Mouse (Mus musculus) monocyte, adult 5-6 weeks (primary cell): ENCODE measurements around the gene Tead3. TPM values are rescaled to one million over a fixed set of nuclear protein-coding genes. Genes with fewer than 3 reads are reported as not detected.
A peak's percentile ranks its signal among the peaks of the same experiment; 100 is the strongest.
"Not testable (repeated sequence)": the region's sequence is repeated elsewhere in the genome, so short reads cannot be mapped to it uniquely, and the experiment has no call there.

Experiments used
- ATAC-seq: fragments of 153-309, 156-312 bp; replicated peaks from 2 replicates; pipeline ENCODE4 v1.8.0; 2017; ENCODE audit warnings: mild to moderate bottlenecking; ENCODE audit not compliant: low TSS enrichment, insufficient number of reproducible peaks, severe bottlenecking, poor library complexity, low FRiP score
- total RNA-seq: library from RNA; stranded (forward); fragments of 200-1000, 200-491, 200-594 nt; gene quantifications from 3 replicates; pipeline ENCODE4 v1.2.3, GENCODE M21; 2017

Tead3 gene
- total RNA-seq, 1 experiment from 2014 or later, result not detected

GRCm38 (mm10) chr17:28335267-28335666 is 15.3 kb downstream of the Tead3 start:
- ATAC-seq, result no peak

DNA sequence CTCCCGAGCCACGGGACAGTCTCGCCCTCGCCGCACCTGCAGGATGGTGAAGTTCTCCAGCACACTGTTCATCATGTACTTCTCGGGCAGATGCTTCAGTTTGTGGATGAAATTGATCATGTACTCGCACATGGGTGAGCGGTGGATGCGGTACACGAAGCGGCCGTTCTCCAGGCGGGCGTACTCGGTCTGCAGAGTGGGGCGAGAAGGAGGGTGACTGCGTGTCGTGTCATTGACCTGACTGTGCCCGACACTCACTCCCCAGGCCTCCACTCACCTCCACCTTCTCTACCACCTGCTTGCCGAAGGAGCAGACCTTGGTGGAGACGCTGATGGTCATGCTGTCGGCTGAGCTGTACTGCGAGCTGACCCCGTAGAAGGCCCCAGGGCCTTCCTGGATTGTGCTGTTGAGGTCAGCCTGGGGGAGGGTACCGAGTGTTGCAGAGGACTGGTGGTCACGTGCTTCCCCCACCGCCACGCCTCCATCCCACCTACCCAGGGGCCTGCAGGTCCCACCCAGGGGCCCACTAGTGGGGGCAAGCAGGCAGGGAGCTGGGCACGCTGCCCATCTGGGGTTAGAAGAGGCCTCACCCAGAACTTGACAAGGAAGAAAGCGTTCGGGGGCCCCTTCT is 17.6 kb downstream of the Tead3 start:
- ATAC-seq, result no peak

- ATAC-seq, result no peak
These were observed 18.3 kb downstream of the Tead3 start for GRCm38 (mm10) chr17:28332113-28332914.

- no peak for ATAC-seq
These were observed 19.1 kb downstream of the Tead3 start for GRCm38 (mm10) chr17:28331241-28332112.

DNA sequence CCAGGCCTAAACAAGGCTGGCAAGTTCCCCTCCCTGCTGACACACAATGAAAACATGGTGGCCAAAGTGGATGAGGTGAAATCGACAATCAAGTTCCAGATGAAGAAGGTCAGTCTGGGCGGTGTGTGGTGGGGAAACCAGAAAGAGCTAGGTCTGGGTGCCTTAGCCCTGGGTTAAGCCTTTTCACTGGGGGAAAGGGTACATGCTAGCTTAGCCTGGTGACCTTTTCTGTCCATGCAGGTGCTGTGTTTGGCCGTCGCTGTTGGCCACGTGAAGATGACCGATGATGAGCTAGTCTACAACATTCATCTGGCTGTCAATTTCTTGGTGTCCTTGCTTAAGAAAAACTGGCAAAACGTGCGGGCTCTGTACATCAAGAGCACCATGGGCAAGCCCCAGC is 20.0 kb downstream of the Tead3 start:
- ATAC-seq, result not testable (repeated sequence)

- no peak for ATAC-seq
These were observed 20.4 kb downstream of the Tead3 start for GRCm38 (mm10) chr17:28330232-28330546.

DNA sequence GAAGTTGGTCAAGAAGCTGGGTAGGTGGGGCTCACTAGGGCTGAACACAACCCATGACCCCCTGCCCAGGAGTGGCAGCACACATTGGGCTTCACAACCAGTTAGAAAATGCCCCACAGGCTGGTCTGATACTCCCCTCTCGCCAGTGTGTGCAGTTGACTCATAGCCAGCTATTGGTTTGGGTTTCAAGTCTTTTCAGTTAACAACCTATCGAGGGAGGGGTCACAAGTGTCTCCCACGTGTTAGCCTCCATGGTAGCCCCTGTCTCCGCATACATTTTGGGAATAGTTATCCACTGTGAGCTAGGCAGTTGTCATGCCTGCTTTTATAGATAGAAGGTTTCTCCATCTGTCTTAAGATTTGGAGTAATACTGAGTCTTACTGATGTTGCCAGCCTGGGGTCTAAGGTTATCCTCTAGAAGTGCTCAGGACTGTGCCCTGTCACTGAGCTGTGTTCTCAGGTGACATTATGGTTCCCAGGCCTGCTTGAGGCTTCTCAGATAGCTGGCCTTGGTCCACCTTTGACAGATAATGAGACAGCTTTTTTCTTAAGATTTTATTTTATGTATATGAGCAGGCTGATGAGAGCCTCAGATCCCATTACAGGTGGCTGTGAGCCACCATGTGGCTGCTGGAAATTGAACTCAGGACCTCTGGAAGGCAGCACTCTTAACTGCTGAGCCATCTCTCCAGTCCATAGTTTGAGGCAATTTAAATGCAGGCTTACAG is 20.9 kb downstream of the Tead3 start:
- ATAC-seq, result no peak

DNA sequence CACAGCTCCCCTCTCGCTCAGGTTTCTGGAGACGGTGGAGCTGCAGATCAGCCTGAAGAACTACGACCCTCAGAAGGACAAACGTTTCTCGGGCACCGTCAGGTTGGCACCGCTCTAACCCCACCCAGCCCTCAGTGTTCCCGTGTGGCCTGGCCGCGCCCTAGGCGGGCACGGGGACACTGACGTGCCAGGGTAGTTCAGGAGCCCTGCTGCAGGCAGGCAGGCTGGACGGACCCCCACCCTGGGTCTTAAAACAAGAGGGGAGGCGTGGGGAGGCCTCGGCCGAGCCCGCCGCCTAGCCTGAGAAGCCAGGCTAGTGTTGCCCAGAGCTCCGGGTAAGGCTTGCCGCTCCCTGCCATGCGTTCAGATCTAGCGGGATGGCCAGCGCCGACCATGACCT is 21.7 kb downstream of the Tead3 start:
- ATAC-seq, result no peak

- peak; percentile 81 for ATAC-seq
These were observed 22.2 kb downstream of the Tead3 start, which contains the start of gene Rpl10a for GRCm38 (mm10) chr17:28328366-28328928. Gene Rpl10a (plus strand): TSS chr17:28328471.

DNA sequence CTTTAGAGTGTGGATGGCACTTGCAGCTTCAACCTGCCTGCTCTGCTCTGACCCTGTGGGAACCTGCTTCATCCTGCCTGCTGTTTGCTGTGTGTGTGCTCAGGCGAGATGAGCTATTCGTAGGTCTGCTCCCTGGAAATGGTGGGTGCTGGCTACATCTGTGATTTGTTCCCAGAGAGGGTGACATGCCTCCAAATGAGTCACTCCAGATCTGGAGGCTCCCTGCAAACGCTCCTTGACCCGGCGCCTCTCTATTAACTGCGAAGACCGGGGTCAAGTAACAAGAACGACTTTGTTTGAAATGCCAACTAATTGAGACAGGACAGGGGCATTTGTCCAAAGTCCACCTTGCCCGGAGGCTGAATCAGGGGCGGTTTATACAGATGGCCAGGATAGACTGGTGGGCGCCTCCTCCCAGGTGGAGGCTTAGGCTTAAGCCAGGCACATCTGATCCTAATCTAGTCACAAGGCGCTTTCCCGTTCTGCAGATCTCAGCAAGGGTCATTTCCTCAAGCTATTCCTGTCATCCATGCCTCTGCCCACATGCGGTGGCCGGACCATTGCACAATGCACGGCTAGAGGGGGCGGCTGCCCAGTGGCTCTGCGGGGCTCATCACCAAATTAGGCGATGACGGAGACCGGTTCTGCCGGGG is 22.8 kb downstream of the Tead3 start:
- ATAC-seq, result peak; percentile 4; the same call in 1 of the 2 replicates

DNA sequence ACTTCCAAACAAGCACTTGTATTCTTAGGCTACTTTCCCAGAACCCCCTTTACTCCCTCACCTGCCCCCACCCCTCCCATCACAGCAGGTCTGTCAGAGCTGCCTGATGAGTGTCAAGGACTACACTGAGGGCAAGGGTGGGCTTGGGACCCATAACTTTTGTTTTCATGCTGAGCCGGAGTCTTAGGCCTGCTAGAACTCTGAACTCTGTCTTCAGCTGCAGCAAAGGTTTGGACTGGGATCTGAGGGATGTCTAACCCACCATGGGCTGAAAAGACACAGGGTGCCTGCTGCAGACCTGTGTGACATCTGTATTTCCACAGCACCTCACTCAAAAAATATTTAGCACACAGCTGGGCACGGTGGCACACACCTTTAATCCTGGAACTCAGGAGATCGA is 23.7 kb downstream of the Tead3 start:
- ATAC-seq, result no peak

- ATAC-seq, result no peak
These were observed 24.9 kb downstream of the Tead3 start for GRCm38 (mm10) chr17:28325751-28326150.

DNA sequence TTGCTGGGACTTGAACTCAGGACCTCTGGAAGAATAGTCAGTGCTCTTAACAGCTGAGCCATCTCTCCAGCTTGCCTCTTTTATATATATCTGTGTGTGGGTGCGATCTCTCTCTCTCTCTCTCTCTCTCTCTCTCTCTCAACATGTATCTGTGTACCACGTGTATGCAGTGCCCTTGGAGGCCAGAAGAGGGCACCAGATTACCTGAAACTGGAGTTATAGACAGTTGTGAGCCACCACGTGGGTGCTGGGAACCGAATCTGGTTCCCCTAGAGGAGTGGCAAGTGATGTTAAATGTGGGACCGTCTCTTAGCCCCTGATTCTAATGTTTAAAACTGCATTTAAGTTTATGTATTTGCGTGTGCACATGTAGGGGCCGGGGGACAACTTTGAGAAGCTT is 26.2 kb downstream of the Tead3 start:
- ATAC-seq, result not testable (repeated sequence)

- no peak for ATAC-seq
These were observed 26.8 kb downstream of the Tead3 start for GRCm38 (mm10) chr17:28323786-28324185.

DNA sequence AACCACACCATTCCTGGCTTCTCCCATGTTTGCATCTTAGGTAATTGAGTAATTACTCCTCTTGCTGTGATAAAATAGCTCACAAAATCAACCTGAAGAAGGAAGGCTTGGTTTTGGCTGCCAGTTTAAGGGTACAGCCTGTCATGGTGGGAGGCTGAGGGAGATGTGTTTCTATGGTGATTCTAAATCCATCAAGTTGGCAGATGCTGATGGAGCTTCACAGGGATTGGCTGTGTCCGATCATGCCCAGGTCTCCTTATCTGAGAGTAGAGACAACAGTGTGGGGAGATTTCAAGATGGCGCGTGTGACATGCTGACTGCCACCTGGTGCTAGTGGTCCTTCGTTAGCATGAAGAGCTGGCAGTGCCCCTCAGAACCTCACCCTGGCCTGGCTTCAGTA is 28.9 kb downstream of the Tead3 start:
- no peak for ATAC-seq

DNA sequence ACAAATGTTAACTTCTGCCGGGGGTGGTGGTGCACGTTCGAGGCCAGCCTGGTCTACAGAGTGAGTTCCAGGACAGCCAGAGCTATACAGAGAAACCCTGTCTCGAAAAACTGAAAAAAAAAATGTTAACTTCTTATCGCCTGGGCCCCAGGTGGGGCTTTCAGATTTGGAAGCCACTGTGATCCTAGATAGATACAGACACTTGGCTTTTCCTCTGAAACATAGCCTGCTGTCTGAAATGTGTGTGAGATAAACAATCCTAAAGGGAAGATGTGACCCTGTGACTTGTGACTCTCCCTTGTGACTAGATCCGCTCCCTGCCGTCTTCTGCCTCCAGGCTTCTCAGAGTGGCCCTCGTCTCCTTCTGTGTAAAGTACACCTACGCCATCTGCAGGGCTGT is 32.9 kb downstream of the Tead3 start:
- no peak for ATAC-seq

DNA sequence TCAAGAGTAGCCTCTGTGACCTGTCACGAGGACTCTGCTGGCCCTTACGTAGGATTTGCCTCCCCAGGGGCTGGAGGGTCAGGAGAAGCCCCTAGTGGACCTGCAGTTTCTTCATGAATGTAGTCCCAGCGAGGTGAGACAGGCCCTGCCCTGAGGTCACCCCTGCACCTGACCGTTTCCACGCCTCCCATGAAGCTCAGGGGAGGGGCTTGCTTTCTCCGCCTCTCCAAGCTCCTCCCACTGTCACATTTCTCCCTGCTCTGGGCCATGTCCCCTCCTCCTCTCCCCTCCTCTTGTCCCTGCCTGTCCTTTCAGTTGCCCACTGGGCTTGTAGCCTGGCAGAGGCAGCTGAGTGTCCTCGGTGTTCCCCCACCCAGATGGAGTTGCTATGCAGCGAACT is 33.5 kb downstream of the Tead3 start:
- no peak for ATAC-seq

GRCm38 (mm10) chr17:28316476-28316875 is 34.1 kb downstream of the Tead3 start:
- no peak for ATAC-seq
